Mouse (Mus musculus): ENCODE measurements around the gene Defb42. TPM values are rescaled to one million over a fixed set of nuclear protein-coding genes. Genes with fewer than 3 reads are reported as not detected.

Gene Defb42
- polyA plus RNA-seq (2016; fragmentation: Nextera tagmentation; extraction: Ambion mirVana), result not detected in 2 replicates

DNA sequence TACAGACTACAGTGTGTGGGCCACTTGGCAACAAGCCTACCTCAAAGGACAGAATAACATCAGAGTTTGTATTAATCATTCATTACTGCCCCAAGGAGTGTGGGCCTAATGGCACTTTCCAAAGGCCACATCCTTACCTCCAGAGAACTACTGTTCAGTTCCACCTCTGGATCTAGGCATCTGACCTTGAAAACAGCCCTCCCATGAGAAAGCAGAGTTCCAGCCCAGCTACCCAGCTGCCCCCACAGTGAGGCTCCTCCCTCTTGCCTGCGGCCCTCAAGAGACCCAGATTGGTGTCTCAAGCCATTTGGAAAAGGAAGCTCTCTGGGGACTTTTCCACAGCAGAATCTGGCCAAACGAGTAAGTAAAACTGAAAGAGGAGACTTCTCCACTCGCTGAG, at the start of gene Defb42:
Defb42 (plus strand) TSS at position 301 of the 400 bp plus-strand sequence.
- 76% methylated on average over 3 of the region's 3 CpGs for WGBS
- Histone ChIP-seq H3K4me2 (no peak within 1 kb of the TSS), H3K27me3 (no peaks in the 10 kb centered on the region), H3K4me1 (replicated peaks) (no peaks in the 10 kb centered on the region), H3K36me3 (no peaks in the 10 kb centered on the region), H3K4me3 (replicated peaks) (no peak within 1 kb of the TSS), H3K9ac (replicated peaks) (no peak within 1 kb of the TSS), H3K9me3 (no peaks in the 10 kb centered on the region), H3K27ac (no peak within 1 kb of the TSS)
- ATAC-seq (ENCODE audit: insufficient number of reproducible peaks, insufficient read depth, low FRiP score, low TSS enrichment, low read depth), result no peak

DNA sequence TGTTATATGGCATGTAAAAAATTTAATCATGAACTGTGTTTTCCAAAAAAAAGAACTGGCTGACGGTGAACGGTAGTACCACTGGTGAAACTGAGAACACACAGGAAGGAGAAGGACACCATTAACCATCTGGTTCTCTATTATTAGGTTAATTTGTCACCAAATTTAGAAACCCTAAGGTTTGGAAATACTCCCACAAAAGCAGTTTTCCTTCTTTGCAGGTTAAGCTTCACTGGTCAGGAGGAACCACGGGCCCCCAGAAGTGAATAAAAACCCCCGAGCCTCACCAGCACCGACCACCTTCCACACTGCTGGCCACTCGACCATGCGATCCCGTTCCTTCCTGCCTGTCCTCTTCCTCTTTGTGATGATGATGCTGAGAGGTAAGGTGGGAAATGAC, 49.0 kb upstream of the Defb42 start, which contains the start of gene Defb47:
Defb47 (plus strand) TSS at position 301 of the 400 bp plus-strand sequence.
- Histone ChIP-seq H3K36me3 (no peaks in the 10 kb centered on the region), H3K4me1 (replicated peaks) (no peaks in the 10 kb centered on the region), H3K27me3 (no peaks in the 10 kb centered on the region), H3K4me3 (replicated peaks) (no peak within 1 kb of the TSS), H3K9ac (replicated peaks) (no peak within 1 kb of the TSS), H3K9me3 (no peaks in the 10 kb centered on the region), H3K4me2 (no peak within 1 kb of the TSS), H3K27ac (no peak within 1 kb of the TSS)
- WGBS, result 88% methylated on average over 8 of the region's 8 CpGs
- ATAC-seq (ENCODE audit: insufficient number of reproducible peaks, insufficient read depth, low FRiP score, low TSS enrichment, low read depth), result no peak

DNA sequence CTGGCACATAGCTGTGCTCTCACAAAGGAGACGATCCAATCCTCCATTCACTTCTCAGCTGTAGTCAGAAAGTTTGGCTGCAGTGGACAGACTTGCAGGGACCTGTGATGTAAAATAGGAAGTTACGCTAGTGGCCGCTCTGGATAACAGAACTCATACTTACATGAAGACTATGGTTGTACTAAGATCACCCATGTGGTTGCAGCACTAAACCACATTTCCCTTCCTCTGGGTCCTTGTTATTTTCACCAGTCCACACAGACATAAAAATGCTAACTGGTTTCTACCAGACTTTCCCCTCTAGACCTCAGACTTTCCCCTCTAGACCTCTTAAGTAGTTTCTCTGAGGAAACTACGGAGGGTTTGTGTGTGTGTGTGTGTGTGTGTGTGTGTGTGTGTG, 47.8 kb upstream of the Defb42 start:
- no peak for ATAC-seq (ENCODE audit: insufficient number of reproducible peaks, insufficient read depth, low FRiP score, low TSS enrichment, low read depth)
- WGBS, result 84% methylated on average over 4 of the region's 4 CpGs
- no peak overlapping the region for H3K4me3 ChIP-seq (replicated peaks)

DNA sequence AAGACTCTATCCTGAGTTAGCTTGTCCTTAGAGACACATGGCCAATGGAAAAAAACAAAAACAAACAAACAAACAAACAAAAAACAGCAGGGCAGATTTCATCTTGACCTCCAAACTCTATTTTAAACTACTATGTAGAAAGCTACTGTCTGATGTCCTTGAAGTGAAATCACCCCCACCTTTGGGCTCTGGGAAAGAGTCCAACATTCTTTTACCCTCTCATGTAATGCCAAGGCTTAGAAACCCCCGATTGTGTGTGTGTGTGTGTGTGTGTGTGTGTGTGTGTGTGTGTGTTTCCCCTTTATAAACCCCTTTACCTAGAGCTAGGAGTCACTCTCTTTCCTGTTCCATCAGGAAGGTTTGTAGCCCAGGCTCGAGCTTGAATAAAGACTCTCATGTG, 44.2 kb upstream of the Defb42 start:
- no peaks in the 10 kb centered on the region for H3K9me3 ChIP-seq
- no peaks in the 10 kb centered on the region for H3K27me3 ChIP-seq
- no peaks in the 10 kb centered on the region for H3K4me1 ChIP-seq (replicated peaks)
- H3K4me2 ChIP-seq, result no peak overlapping the region
- no peak overlapping the region for H3K9ac ChIP-seq (replicated peaks)
- H3K27ac ChIP-seq, result no peak overlapping the region
- WGBS, result 58% methylated on average over 2 of the region's 2 CpGs
- no peak for ATAC-seq (ENCODE audit: insufficient number of reproducible peaks, insufficient read depth, low FRiP score, low TSS enrichment, low read depth)
- H3K4me3 ChIP-seq (replicated peaks), result no peak overlapping the region
- no peaks in the 10 kb centered on the region for H3K36me3 ChIP-seq

More for the DNA sequence above, 47.8 kb upstream of the Defb42 start:
- Histone ChIP-seq H3K27ac (no peak overlapping the region), H3K36me3 (no peaks in the 10 kb centered on the region), H3K9me3 (no peaks in the 10 kb centered on the region), H3K4me2 (no peak overlapping the region), H3K27me3 (no peaks in the 10 kb centered on the region), H3K4me1 (replicated peaks) (no peaks in the 10 kb centered on the region), H3K9ac (replicated peaks) (no peak overlapping the region)

DNA sequence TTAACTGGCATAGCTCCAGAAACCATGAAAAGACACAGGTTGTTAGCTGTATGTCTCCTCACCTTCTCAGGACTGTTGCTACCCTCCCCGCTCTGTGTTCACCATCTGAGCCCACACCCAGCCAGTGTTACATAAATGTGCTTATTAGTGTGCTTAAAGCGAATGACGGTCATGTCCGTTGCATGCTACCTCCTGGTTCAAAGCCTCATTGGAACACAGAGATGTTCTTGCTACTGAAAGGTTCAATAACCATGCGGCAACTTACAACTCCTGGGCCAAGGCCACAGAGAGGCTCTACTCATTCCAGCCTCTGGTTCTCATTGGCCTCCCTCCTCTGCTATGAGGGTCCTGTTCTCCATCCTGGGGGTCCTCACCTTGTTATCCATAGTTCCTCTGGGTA, 35.3 kb upstream of the Defb42 start, which contains the start of gene Defb43:
Defb43 (plus strand) TSS at position 301 of the 400 bp plus-strand sequence.
- no peak for ATAC-seq (ENCODE audit: insufficient number of reproducible peaks, insufficient read depth, low FRiP score, low TSS enrichment, low read depth)
- H3K27ac ChIP-seq, result no peak within 1 kb of the TSS

DNA sequence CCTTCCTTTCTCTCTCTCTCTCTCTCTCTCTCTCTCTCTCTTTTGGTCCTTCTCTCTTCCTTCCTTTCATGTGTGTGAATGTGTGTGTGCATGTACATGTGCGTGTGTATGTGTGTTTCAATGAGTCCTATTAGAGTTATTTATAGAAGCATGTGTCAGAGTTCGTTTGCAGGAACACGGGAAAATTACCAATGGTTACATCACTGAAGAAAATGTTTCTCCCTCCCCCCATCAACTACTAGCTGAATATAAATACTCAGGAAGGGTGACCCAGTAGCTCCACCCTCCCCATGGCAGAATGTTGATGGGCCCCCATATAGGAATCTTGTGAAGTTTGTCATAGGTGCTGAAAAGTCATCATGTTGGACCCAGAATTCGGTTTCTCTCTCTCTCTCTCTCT, 33.7 kb upstream of the Defb42 start:
- H3K4me2 ChIP-seq, result no peak overlapping the region
- no peak overlapping the region for H3K27ac ChIP-seq
- no peaks in the 10 kb centered on the region for H3K4me1 ChIP-seq (replicated peaks)
- no peak overlapping the region for H3K4me3 ChIP-seq (replicated peaks)
- H3K9ac ChIP-seq (replicated peaks), result no peak overlapping the region
- H3K36me3 ChIP-seq, result no peaks in the 10 kb centered on the region
- WGBS, result 88% methylated on average over 4 of the region's 4 CpGs
- ATAC-seq (ENCODE audit: insufficient number of reproducible peaks, insufficient read depth, low FRiP score, low TSS enrichment, low read depth), result no peak
- H3K27me3 ChIP-seq, result no peaks in the 10 kb centered on the region
- H3K9me3 ChIP-seq, result no peaks in the 10 kb centered on the region

More for the DNA sequence above, 35.3 kb upstream of the Defb42 start, which contains the start of gene Defb43:
- Histone ChIP-seq H3K4me1 (replicated peaks) (no peaks in the 10 kb centered on the region), H3K27me3 (no peaks in the 10 kb centered on the region), H3K4me3 (replicated peaks) (no peak within 1 kb of the TSS), H3K9me3 (no peaks in the 10 kb centered on the region), H3K9ac (replicated peaks) (no peak within 1 kb of the TSS), H3K36me3 (no peaks in the 10 kb centered on the region), H3K4me2 (no peak within 1 kb of the TSS)
- WGBS, result 93% methylated on average over 5 of the region's 5 CpGs

DNA sequence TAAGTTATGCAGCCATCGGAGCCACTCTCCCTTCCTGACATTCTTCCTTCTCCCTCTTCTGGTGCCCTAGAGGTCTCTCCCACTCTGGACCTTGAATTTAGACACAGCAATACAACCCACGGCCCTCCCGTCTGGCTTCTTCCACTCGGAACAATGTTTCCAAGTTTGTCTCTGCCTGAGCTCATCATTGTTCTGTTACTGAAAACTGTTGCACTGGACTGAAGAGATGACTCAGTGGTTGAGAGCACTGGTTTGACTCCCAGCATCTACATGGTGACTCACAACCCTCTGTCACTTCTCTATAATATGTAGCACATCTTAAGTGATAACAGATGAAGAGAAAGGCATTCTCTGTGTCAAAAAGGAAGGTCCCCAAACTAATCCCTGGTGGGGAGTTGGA, 32.1 kb upstream of the Defb42 start:
- Histone ChIP-seq H3K27me3 (no peaks in the 10 kb centered on the region), H3K9me3 (no peaks in the 10 kb centered on the region), H3K4me1 (replicated peaks) (no peaks in the 10 kb centered on the region), H3K4me3 (replicated peaks) (no peak overlapping the region), H3K27ac (no peak overlapping the region), H3K36me3 (no peaks in the 10 kb centered on the region), H3K4me2 (no peak overlapping the region), H3K9ac (replicated peaks) (no peak overlapping the region)
- ATAC-seq (ENCODE audit: insufficient number of reproducible peaks, insufficient read depth, low FRiP score, low TSS enrichment, low read depth), result no peak
- 87% methylated on average over 4 of the region's 4 CpGs for WGBS

DNA sequence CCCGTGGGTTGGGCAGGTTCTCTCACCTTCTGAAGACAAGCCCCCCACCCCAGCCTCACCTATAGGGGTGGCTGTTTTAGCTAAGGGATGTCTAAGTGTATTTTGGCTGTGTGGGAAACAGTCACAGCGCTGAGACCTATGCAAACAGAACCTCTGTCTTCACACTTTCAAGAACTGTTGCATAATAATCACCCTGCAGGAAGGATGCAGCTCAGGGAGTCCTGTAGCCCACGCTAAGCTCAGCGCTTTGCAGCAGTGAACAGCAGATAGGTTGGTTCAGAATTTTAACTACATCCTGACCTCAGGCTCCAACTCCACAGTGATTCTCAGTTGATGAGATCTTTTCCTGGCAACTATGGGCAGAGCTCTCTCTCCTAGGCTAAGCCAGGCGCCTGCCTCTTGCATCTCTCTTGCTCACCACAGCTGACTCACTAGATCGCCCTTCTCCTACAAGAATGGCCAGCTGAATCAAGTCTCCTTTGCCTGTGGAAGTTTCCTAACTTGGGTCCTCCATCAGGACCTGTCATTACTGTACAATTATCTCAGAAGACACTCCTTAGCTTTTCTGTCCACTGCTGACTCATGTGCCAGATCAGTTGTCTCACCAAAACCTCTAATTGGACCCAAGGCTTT, 26.2 kb upstream of the Defb42 start:
- no peak for ATAC-seq (ENCODE audit: insufficient number of reproducible peaks, insufficient read depth, low FRiP score, low TSS enrichment, low read depth)

DNA sequence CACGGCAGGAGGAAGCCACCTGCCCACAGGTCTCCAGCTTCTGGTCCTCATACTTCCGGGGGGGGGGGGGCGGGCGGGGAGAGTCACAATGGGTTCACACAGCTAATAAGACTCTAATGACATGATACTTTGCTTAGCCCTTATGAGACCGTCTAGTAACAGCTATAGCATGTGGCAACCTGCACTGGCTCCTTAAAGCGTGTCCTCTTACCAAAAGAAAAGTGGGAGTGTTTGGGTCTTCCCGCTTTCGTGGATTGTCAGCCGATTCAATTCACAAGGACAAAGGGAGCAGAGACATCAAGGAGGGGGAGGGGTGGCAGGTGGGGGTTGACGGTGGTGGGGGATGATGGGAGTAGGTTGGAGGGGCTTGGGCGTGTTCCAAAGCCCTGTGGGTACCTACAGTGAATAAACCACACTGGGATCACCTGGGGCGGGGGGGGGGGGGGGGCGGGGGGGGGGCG, 3.1 kb downstream of the Defb42 start, which contains the start of gene Defb30:
Defb30 (minus strand) TSS at position 51 of the 461 bp plus-strand sequence.
- H3K9me3 ChIP-seq, result no peaks in the 10 kb centered on the region
- WGBS, result 91% methylated on average over 11 of the region's 14 CpGs
- H3K4me1 ChIP-seq (replicated peaks), result no peaks in the 10 kb centered on the region
- H3K27ac ChIP-seq, result no peak within 1 kb of the TSS
- no peak for ATAC-seq (ENCODE audit: insufficient number of reproducible peaks, insufficient read depth, low FRiP score, low TSS enrichment, low read depth)
- H3K4me2 ChIP-seq, result no peak within 1 kb of the TSS
- H3K9ac ChIP-seq (replicated peaks), result no peak within 1 kb of the TSS
- H3K27me3 ChIP-seq, result no peaks in the 10 kb centered on the region
- no peaks in the 10 kb centered on the region for H3K36me3 ChIP-seq
- H3K4me3 ChIP-seq (replicated peaks), result no peak within 1 kb of the TSS

More for the DNA sequence above, 26.2 kb upstream of the Defb42 start:
- Histone ChIP-seq H3K4me3 (replicated peaks) (no peak overlapping the region), H3K9me3 (no peaks in the 10 kb centered on the region), H3K27ac (no peak overlapping the region), H3K4me2 (no peak overlapping the region), H3K9ac (replicated peaks) (no peak overlapping the region), H3K36me3 (no peaks in the 10 kb centered on the region), H3K27me3 (no peaks in the 10 kb centered on the region), H3K4me1 (replicated peaks) (no peaks in the 10 kb centered on the region)
- 62% methylated on average over 6 of the region's 6 CpGs for WGBS

DNA sequence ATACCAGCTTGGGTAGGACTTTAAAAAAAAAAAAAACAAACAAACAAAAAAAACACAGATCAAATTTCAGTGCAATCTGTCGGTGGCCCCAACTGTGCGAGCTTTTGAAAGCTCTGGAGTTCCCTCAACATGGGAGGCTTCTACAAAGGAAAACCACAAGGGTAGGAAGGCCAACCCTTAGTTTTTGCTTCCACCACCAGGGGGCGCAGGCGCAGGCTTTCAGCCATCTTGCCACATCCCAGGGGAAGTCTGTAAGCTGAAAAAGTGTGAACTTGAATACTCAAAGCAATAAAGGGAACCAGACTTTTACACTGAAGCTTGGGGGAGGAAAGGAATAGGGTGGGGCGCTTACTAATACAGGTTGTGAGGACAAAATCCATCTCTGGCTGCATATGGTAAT, 4.0 kb downstream of the Defb42 start:
- 34% methylated on average over 5 of the region's 5 CpGs for WGBS
- H3K27me3 ChIP-seq, result no peaks in the 10 kb centered on the region

DNA sequence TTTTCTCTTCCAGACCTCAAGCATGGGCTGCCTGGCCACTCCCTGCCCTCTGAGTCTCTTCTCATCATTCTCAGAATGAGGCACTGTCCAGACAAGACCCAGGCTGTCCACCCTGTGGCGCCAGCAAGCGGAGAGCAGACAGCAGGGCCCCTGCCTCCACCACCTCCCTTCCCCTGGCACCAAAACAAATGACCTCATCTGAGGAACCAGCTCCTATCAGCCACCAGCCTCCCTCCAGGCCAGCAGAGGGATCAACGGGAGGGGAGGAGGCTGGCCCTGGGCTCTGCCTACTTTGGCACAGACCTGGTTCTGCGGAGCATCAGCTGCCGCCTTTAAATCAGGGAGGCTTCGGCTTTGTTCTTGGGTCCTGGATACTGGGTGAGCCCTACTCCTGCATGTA, 7.9 kb downstream of the Defb42 start:
- Histone ChIP-seq H3K36me3 (no peaks in the 10 kb centered on the region), H3K27ac (no peak overlapping the region), H3K4me3 (replicated peaks) (no peak overlapping the region), H3K4me2 (no peak overlapping the region), H3K27me3 (no peaks in the 10 kb centered on the region), H3K9ac (replicated peaks) (no peak overlapping the region), H3K9me3 (no peaks in the 10 kb centered on the region), H3K4me1 (replicated peaks) (no peaks in the 10 kb centered on the region)
- no peak for ATAC-seq (ENCODE audit: insufficient number of reproducible peaks, insufficient read depth, low FRiP score, low TSS enrichment, low read depth)
- WGBS, result 24% methylated on average over 6 of the region's 6 CpGs

More for the DNA sequence above, 4.0 kb downstream of the Defb42 start:
- Histone ChIP-seq H3K36me3 (no peaks in the 10 kb centered on the region), H3K27ac (no peak overlapping the region), H3K4me1 (replicated peaks) (no peaks in the 10 kb centered on the region), H3K9ac (replicated peaks) (no peak overlapping the region), H3K9me3 (no peaks in the 10 kb centered on the region), H3K4me3 (replicated peaks) (no peak overlapping the region), H3K4me2 (no peak overlapping the region)
- ATAC-seq (ENCODE audit: insufficient number of reproducible peaks, insufficient read depth, low FRiP score, low TSS enrichment, low read depth), result no peak

DNA sequence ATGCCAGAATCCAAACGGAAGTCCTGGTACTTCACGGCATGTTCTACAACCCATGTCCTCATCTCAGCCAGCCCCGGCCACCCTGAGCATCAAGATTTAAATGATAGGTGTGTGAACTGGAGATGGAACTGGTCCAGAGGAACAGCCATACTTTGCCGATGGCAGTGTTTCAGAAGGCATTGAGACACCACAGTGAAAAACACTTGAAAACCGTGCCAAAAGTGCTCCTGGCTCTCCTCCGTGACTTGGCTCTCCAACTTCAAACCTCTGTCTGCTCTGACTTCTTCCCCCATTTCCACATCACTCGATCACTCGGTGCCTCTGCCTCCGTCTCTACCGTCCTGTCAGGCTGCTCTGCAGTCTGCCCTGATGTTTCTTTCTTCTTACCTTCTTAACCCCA, 13.6 kb downstream of the Defb42 start:
- H3K36me3 ChIP-seq, result no peaks in the 10 kb centered on the region
- ATAC-seq (ENCODE audit: insufficient number of reproducible peaks, insufficient read depth, low FRiP score, low TSS enrichment, low read depth), result no peak
- H3K9me3 ChIP-seq, result no peaks in the 10 kb centered on the region
- WGBS, result 81% methylated on average over 10 of the region's 10 CpGs
- H3K4me3 ChIP-seq (replicated peaks), result no peak overlapping the region
- no peak overlapping the region for H3K4me2 ChIP-seq
- no peak overlapping the region for H3K9ac ChIP-seq (replicated peaks)
- peaks cover 2% of the 10 kb centered on the region; the same call in 1 of the 2 replicates for H3K27me3 ChIP-seq
- H3K27ac ChIP-seq, result no peak overlapping the region
- no peaks in the 10 kb centered on the region for H3K4me1 ChIP-seq (replicated peaks)
